In the genomic region with DNA sequence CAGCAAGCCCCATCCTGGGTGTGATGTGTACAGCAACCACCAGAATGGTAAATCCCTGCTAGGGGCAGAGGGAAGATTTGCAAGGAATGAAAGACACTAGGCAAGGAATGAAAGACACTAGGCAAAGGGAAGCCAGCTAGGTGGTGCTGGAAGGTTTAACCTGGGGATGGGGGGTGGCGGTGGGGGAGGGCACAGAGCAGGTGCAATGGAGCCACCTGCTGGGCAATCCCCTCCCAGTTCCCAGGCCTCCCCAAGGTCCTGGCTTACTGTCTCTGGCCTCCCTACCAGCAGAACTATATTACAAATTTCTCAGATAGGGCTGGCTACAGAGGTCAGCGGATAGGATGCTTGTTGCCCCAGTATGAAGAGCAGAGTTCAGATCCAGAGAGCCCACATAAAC, we compare ENCODE assay signal across 15 mouse cellular contexts. TPM values are rescaled to one million over a fixed set of nuclear protein-coding genes. Genes with fewer than 3 reads are reported as not detected.
DNase-seq lines count a peak whose midpoint lies in the region; ATAC-seq and TF ChIP-seq lines count a peak whose summit lies in the region.
"Had no signal": no experiment of that assay in that cellular context is flagged by ENCODE, and none has a peak within 500 bp of the region (broad histone marks: within the 10 kb centered on the region; RNA-seq: fewer than 3 reads in every experiment).

No protein-coding gene starts in this region.

- no peaks in the 10 kb centered on the region for H3K9me3 ChIP-seq in hindbrain, postnatal 0 days (ENCODE audit: low read length)
- no peaks in the 10 kb centered on the region for H3K9me3 ChIP-seq in hindbrain, embryonic 12.5 days (replicated peaks)
- no peaks in the 10 kb centered on the region for H3K9me3 ChIP-seq in lung, embryonic 16.5 days (ENCODE audit: control insufficient read depth, low read length)
- H3K9me3 ChIP-seq in embryonic facial prominence, embryonic 14.5 days (ENCODE audit: control insufficient read depth, low read length): no peaks in the 10 kb centered on the region
- no peaks in the 10 kb centered on the region for H3K9me3 ChIP-seq in stomach, embryonic 15.5 days
- H3K9me3 ChIP-seq: heart, embryonic 12.5 days; liver, embryonic 13.5 days; midbrain, embryonic 13.5 days; neural tube, embryonic 13.5 days had no signal

- DNase-seq in hindbrain, postnatal 0 days (ENCODE audit: low spot score): no peak
- DNase-seq in lung, postnatal 4 days: no peak
- DNase-seq in embryonic facial prominence, embryonic 14.5 days (ENCODE audit: low spot score): peak; percentile 37
- DNase-seq in right cerebral cortex, postnatal 25 days: no peak
- DNase-seq in heart, adult 18-20 months: no peak
- DNase-seq: cerebellum, adult 9-11 months; layer of hippocampus, postnatal 36 days; liver, embryonic 13.5 days had no signal

- H3K36me3 ChIP-seq in hindbrain, postnatal 0 days (ENCODE audit: insufficient read depth, low read length): peaks cover 9% of the 10 kb centered on the region; the same call in 1 of the 2 replicates
- peaks cover 16% of the 10 kb centered on the region for H3K36me3 ChIP-seq in hindbrain, embryonic 12.5 days
- peaks cover 8% of the 10 kb centered on the region; the same call in 1 of the 2 replicates for H3K36me3 ChIP-seq in lung, embryonic 16.5 days (ENCODE audit: control insufficient read depth, insufficient read depth, low read length)
- H3K36me3 ChIP-seq in embryonic facial prominence, embryonic 14.5 days (ENCODE audit: control insufficient read depth, insufficient read depth, low read length): peaks cover 13% of the 10 kb centered on the region; the same call in 1 of the 2 replicates
- peaks cover 11% of the 10 kb centered on the region; the same call in 1 of the 2 replicates for H3K36me3 ChIP-seq in stomach, embryonic 15.5 days

- no peaks in the 10 kb centered on the region for H3K27me3 ChIP-seq in hindbrain, postnatal 0 days (ENCODE audit: insufficient read depth, low read length)
- 0 out of 2 replicates have a peak, but pooled peaks cover 2% of the 10 kb centered on the region for H3K27me3 ChIP-seq in hindbrain, embryonic 12.5 days
- no peaks in the 10 kb centered on the region for H3K27me3 ChIP-seq in lung, embryonic 16.5 days (ENCODE audit: control insufficient read depth, insufficient read depth, low read depth, low read length)
- no peaks in the 10 kb centered on the region for H3K27me3 ChIP-seq in embryonic facial prominence, embryonic 14.5 days (replicated peaks; ENCODE audit: control insufficient read depth, insufficient read depth, low read length)
- H3K27me3 ChIP-seq in stomach, embryonic 15.5 days (replicated peaks): no peaks in the 10 kb centered on the region
- H3K27me3 ChIP-seq: heart, embryonic 12.5 days; midbrain, embryonic 13.5 days; neural tube, embryonic 13.5 days had no signal

- no peaks in the 10 kb centered on the region for H3K4me1 ChIP-seq in hindbrain, postnatal 0 days (ENCODE audit: insufficient read depth, low read length)
- peaks cover 27% of the 10 kb centered on the region for H3K4me1 ChIP-seq in hindbrain, embryonic 12.5 days
- H3K4me1 ChIP-seq in lung, embryonic 16.5 days (replicated peaks; ENCODE audit: control insufficient read depth, insufficient read depth, low read length): peaks cover 21% of the 10 kb centered on the region
- H3K4me1 ChIP-seq in embryonic facial prominence, embryonic 14.5 days (ENCODE audit: control insufficient read depth, insufficient read depth, low read length): peaks cover 10% of the 10 kb centered on the region
- H3K4me1 ChIP-seq in stomach, embryonic 15.5 days: peaks cover 28% of the 10 kb centered on the region

- ATAC-seq in hindbrain, postnatal 0 days: no peak
- ATAC-seq in hindbrain, embryonic 12.5 days (ENCODE audit: low FRiP score): no peak
- no peak for ATAC-seq in lung, embryonic 16.5 days (ENCODE audit: low read depth)
- ATAC-seq in embryonic facial prominence, embryonic 14.5 days (ENCODE audit: low read depth): no peak
- ATAC-seq in stomach, embryonic 15.5 days (ENCODE audit: insufficient read depth, low FRiP score, low read depth): no peak
- ATAC-seq: hindbrain, embryonic 16.5 days; midbrain, embryonic 13.5 days had no signal

- 77% methylated on average over 2 of the region's 2 CpGs for WGBS in hindbrain, postnatal 0 days
- 68% methylated on average over 2 of the region's 2 CpGs for WGBS in hindbrain, embryonic 12.5 days
- 40% methylated on average over 2 of the region's 2 CpGs for WGBS in lung, embryonic 16.5 days
- WGBS in embryonic facial prominence, embryonic 14.5 days: 39% methylated on average over 2 of the region's 2 CpGs
- WGBS in stomach, embryonic 15.5 days: 58% methylated on average over 2 of the region's 2 CpGs

- H3K4me2 ChIP-seq in hindbrain, postnatal 0 days (ENCODE audit: low read depth, low read length): no peak overlapping the region
- H3K4me2 ChIP-seq in hindbrain, embryonic 12.5 days (replicated peaks): no peak overlapping the region
- H3K4me2 ChIP-seq in lung, embryonic 16.5 days (ENCODE audit: low read depth, low read length): peak overlapping the region; percentile 27; the same call in 1 of the 2 replicates
- peak overlapping the region; percentile 10; the same call in 1 of the 2 replicates for H3K4me2 ChIP-seq in embryonic facial prominence, embryonic 14.5 days (ENCODE audit: low read depth, low read length)
- H3K4me2 ChIP-seq in stomach, embryonic 15.5 days: peak overlapping the region; percentile 42
- H3K4me2 ChIP-seq: heart, embryonic 12.5 days; liver, embryonic 13.5 days; midbrain, embryonic 13.5 days; neural tube, embryonic 13.5 days had no signal

- no peak overlapping the region for H3K27ac ChIP-seq in hindbrain, postnatal 0 days
- no peak overlapping the region for H3K27ac ChIP-seq in hindbrain, embryonic 12.5 days
- H3K27ac ChIP-seq in lung, embryonic 16.5 days (ENCODE audit: low read length): peak overlapping the region; percentile 96
- peak overlapping the region; percentile 75 for H3K27ac ChIP-seq in embryonic facial prominence, embryonic 14.5 days (replicated peaks; ENCODE audit: low read depth, low read length)
- peak overlapping the region; percentile 94 for H3K27ac ChIP-seq in stomach, embryonic 15.5 days
- H3K27ac ChIP-seq: liver, embryonic 13.5 days; midbrain, embryonic 13.5 days; neural tube, embryonic 13.5 days had no signal

- H3K4me3 ChIP-seq in hindbrain, postnatal 0 days (ENCODE audit: low read length): no peak overlapping the region
- no peak overlapping the region for H3K4me3 ChIP-seq in hindbrain, embryonic 12.5 days
- H3K4me3 ChIP-seq in lung, embryonic 16.5 days (ENCODE audit: low read length): no peak overlapping the region
- H3K4me3 ChIP-seq in embryonic facial prominence, embryonic 14.5 days (ENCODE audit: low read depth, low read length): no peak overlapping the region
- H3K4me3 ChIP-seq in stomach, embryonic 15.5 days (replicated peaks): no peak overlapping the region
- H3K4me3 ChIP-seq: heart, embryonic 12.5 days; liver, embryonic 13.5 days; midbrain, embryonic 13.5 days; neural tube, embryonic 13.5 days had no signal

- TF ChIP-seq CTCF in hindbrain, postnatal 0 days (IDR thresholded peaks at IDR 0.05; ENCODE audit: low read depth): peak; percentile 37; the same call in 1 of the 2 replicates

- no peak overlapping the region for H3K9ac ChIP-seq in hindbrain, postnatal 0 days (replicated peaks; ENCODE audit: low read length)
- no peak overlapping the region for H3K9ac ChIP-seq in hindbrain, embryonic 12.5 days
- H3K9ac ChIP-seq in lung, embryonic 16.5 days (ENCODE audit: low read length): peak overlapping the region; percentile 56
- H3K9ac ChIP-seq in embryonic facial prominence, embryonic 14.5 days (ENCODE audit: low read depth, low read length): 0 out of 2 replicates have a peak overlapping the region, but pooled peaks have one; percentile 45
- no peak overlapping the region for H3K9ac ChIP-seq in stomach, embryonic 15.5 days
- H3K9ac ChIP-seq: heart, embryonic 12.5 days; liver, embryonic 13.5 days; midbrain, embryonic 13.5 days had no signal

RNA-seq across cellular contexts. Expression of gene Pex10, which starts 2.3 kb away (rescaled TPM):
- total RNA-seq in hindbrain, postnatal 0 days (2014; rRNA removed): 12.8 and 20.2 TPM in 2 replicates
- 15.4 and 15.9 TPM in 2 replicates for polyA plus RNA-seq in hindbrain, postnatal 0 days (2015; fragmentation: Nextera tagmentation; extraction: Ambion mirVana)
- polyA plus RNA-seq in hindbrain, embryonic 12.5 days (2016; fragmentation: Nextera tagmentation; extraction: Ambion mirVana): 18.0 and 18.4 TPM in 2 replicates
- 26.8 and 27.4 TPM in 2 replicates for polyA plus RNA-seq in lung, embryonic 16.5 days (2015; fragmentation: Nextera tagmentation; extraction: Ambion mirVana)
- 5.8 and 7.3 TPM in 2 replicates for polyA plus RNA-seq in embryonic facial prominence, embryonic 14.5 days (2014; fragmentation: Nextera tagmentation; extraction: Ambion mirVana)
- polyA plus RNA-seq in stomach, embryonic 15.5 days (2015; fragmentation: Nextera tagmentation; extraction: Ambion mirVana): 18.4 and 19.1 TPM in 2 replicates
- total RNA-seq in heart, adult 18-20 months (2021): 10 to 100 TPM; 20.7 to 22.0 TPM

RNA-seq across cellular contexts. Expression of gene Plch2, which starts 7.9 kb away (rescaled TPM):
- total RNA-seq in hindbrain, postnatal 0 days (2014; rRNA removed): 45.7 and 48.8 TPM in 2 replicates
- polyA plus RNA-seq in hindbrain, postnatal 0 days (2015; fragmentation: Nextera tagmentation; extraction: Ambion mirVana): 12.5 and 12.8 TPM in 2 replicates
- 5.0 and 5.5 TPM in 2 replicates for polyA plus RNA-seq in hindbrain, embryonic 12.5 days (2016; fragmentation: Nextera tagmentation; extraction: Ambion mirVana)
- polyA plus RNA-seq in lung, embryonic 16.5 days (2015; fragmentation: Nextera tagmentation; extraction: Ambion mirVana): 11.4 and 14.9 TPM in 2 replicates
- 9.8 and 11.2 TPM in 2 replicates for polyA plus RNA-seq in embryonic facial prominence, embryonic 14.5 days (2014; fragmentation: Nextera tagmentation; extraction: Ambion mirVana)
- 24.1 and 24.7 TPM in 2 replicates for polyA plus RNA-seq in stomach, embryonic 15.5 days (2015; fragmentation: Nextera tagmentation; extraction: Ambion mirVana)
- under 1 TPM in 1 of 2 experiments, not detected in 1; 0.28 TPM for total RNA-seq in heart, adult 18-20 months (2021)

RNA-seq across cellular contexts. Expression of gene Rer1, which starts 21.7 kb away (rescaled TPM):
- 85.4 and 93.5 TPM in 2 replicates for total RNA-seq in hindbrain, postnatal 0 days (2014; rRNA removed)
- 129 and 136 TPM in 2 replicates for polyA plus RNA-seq in hindbrain, postnatal 0 days (2015; fragmentation: Nextera tagmentation; extraction: Ambion mirVana)
- polyA plus RNA-seq in hindbrain, embryonic 12.5 days (2016; fragmentation: Nextera tagmentation; extraction: Ambion mirVana): 130 and 137 TPM in 2 replicates
- polyA plus RNA-seq in lung, embryonic 16.5 days (2015; fragmentation: Nextera tagmentation; extraction: Ambion mirVana): 150 and 157 TPM in 2 replicates
- polyA plus RNA-seq in embryonic facial prominence, embryonic 14.5 days (2014; fragmentation: Nextera tagmentation; extraction: Ambion mirVana): 180 and 187 TPM in 2 replicates
- 175 and 179 TPM in 2 replicates for polyA plus RNA-seq in stomach, embryonic 15.5 days (2015; fragmentation: Nextera tagmentation; extraction: Ambion mirVana)
- 10 to 100 TPM; 72.0 to 75.8 TPM for total RNA-seq in heart, adult 18-20 months (2021)

RNA-seq across cellular contexts. Expression of gene Morn1, which starts 21.9 kb away (rescaled TPM):
- total RNA-seq in hindbrain, postnatal 0 days (2014; rRNA removed): 0.86 and 9.0 TPM in 2 replicates
- 8.9 and 10.0 TPM in 2 replicates for polyA plus RNA-seq in hindbrain, postnatal 0 days (2015; fragmentation: Nextera tagmentation; extraction: Ambion mirVana)
- 7.7 and 8.0 TPM in 2 replicates for polyA plus RNA-seq in hindbrain, embryonic 12.5 days (2016; fragmentation: Nextera tagmentation; extraction: Ambion mirVana)
- polyA plus RNA-seq in lung, embryonic 16.5 days (2015; fragmentation: Nextera tagmentation; extraction: Ambion mirVana): 6.3 and 6.9 TPM in 2 replicates
- polyA plus RNA-seq in embryonic facial prominence, embryonic 14.5 days (2014; fragmentation: Nextera tagmentation; extraction: Ambion mirVana): 3.9 and 4.7 TPM in 2 replicates
- polyA plus RNA-seq in stomach, embryonic 15.5 days (2015; fragmentation: Nextera tagmentation; extraction: Ambion mirVana): 5.1 and 5.3 TPM in 2 replicates
- total RNA-seq in heart, adult 18-20 months (2021): 1 to 10 TPM; 1.0 to 2.3 TPM

Comparison
In these comparisons a context has a peak if more than half of its experiments do, and no peak if none do; other contexts are left out.
1. H3K27ac ChIP-seq: peak in lung, embryonic 16.5 days (single experiment), embryonic facial prominence, embryonic 14.5 days (single experiment) and stomach, embryonic 15.5 days (single experiment); none in hindbrain, postnatal 0 days (single experiment) and hindbrain, embryonic 12.5 days (single experiment).
2. H3K4me2 ChIP-seq: peak in lung, embryonic 16.5 days (single experiment), embryonic facial prominence, embryonic 14.5 days (single experiment) and stomach, embryonic 15.5 days (single experiment); none in hindbrain, postnatal 0 days (single experiment) and hindbrain, embryonic 12.5 days (single experiment).
3. H3K9ac ChIP-seq: peak in lung, embryonic 16.5 days (single experiment) and embryonic facial prominence, embryonic 14.5 days (single experiment); none in hindbrain, postnatal 0 days (single experiment), hindbrain, embryonic 12.5 days (single experiment) and stomach, embryonic 15.5 days (single experiment).